Mouse (Mus musculus) lung, embryonic 15.5 days (tissue): ENCODE results near the gene Klc2. TPM values are rescaled to one million over a fixed set of nuclear protein-coding genes. Genes with fewer than 3 reads are reported as not detected.

Experiments
- ATAC-seq: fragments of 200-750 bp; cut with Nextera tagmentation; 2 replicates; pipeline ENCODE4 v1.8.0; 2017; ENCODE audit warnings: moderate number of reproducible peaks, borderline replicate concordance; ENCODE audit not compliant: low FRiP score, low TSS enrichment; ENCODE audit errors: extremely low read depth
- H3K27ac ChIP-seq: fragments of 300-500 bp; sonication (generic); 2 replicates; pipeline ENCODE4 v1.5.1; 2015; ENCODE audit warnings: moderate library complexity, mild to moderate bottlenecking, inconsistent platforms
- H3K27me3 ChIP-seq: fragments of 300-500 bp; sonication (generic); 2 replicates; pipeline ENCODE4 v1.6.1; 2015; ENCODE audit warnings: inconsistent platforms
- H3K36me3 ChIP-seq: fragments of 300-500 bp; sonication (generic); 2 replicates; pipeline ENCODE4 v1.6.1; 2015; ENCODE audit warnings: inconsistent platforms
- H3K4me1 ChIP-seq: fragments of 300-500 bp; sonication (generic); 2 replicates; pipeline ENCODE4 v1.6.1; 2015; ENCODE audit warnings: inconsistent platforms
- H3K4me2 ChIP-seq: fragments of 300-500 bp; sonication (generic); 2 replicates; pipeline ENCODE4 v1.6.1; 2015; ENCODE audit warnings: inconsistent platforms, mild to moderate bottlenecking, moderate library complexity
- H3K4me3 ChIP-seq: fragments of 300-500 bp; sonication (generic); 2 replicates; pipeline ENCODE4 v1.5.1; 2015; ENCODE audit warnings: mild to moderate bottlenecking, inconsistent platforms
- H3K9ac ChIP-seq: fragments of 300-500 bp; sonication (generic); 2 replicates; pipeline ENCODE4 v1.6.1; 2015; ENCODE audit warnings: inconsistent platforms
- H3K9me3 ChIP-seq: fragments of 300-500 bp; sonication (generic); 2 replicates; pipeline ENCODE4 v1.6.1; 2016; ENCODE audit warnings: inconsistent platforms
- WGBS: fragments of 180-500 bp; shearing (Covaris S2); methylation state at CpG from one replicate; pipeline ENCODE4 v1.1.7; 2015; 5-methylcytosine and 5-hydroxymethylcytosine counted together
- polyA plus RNA-seq: library from polyadenylated mRNA; unstranded; fragments of >200 nt; fragmentation: Nextera tagmentation; extraction: Ambion mirVana; gene quantifications from 2 replicates; pipeline ENCODE4 v1.2.1, GENCODE M21; 2015

Klc2 gene
- polyA plus RNA-seq, 1 experiment from 2014 or later, result 19.4 TPM

GRCm38 (mm10) chr19:5123241-5123640, 4.9 kb upstream of the Klc2 start:
- no peak overlapping the region for H3K4me2 ChIP-seq
- no peaks in the 10 kb centered on the region for H3K9me3 ChIP-seq
- no peak overlapping the region for H3K9ac ChIP-seq
- no peaks in the 10 kb centered on the region for H3K36me3 ChIP-seq
- no peaks in the 10 kb centered on the region for H3K27me3 ChIP-seq
- peaks cover 6% of the 10 kb centered on the region for H3K4me1 ChIP-seq
- WGBS, result 70% methylated on average over 3 of the region's 3 CpGs
- no peak overlapping the region for H3K27ac ChIP-seq
- ATAC-seq, result no peak
- no peak overlapping the region for H3K4me3 ChIP-seq

GRCm38 (mm10) chr19:5122492-5122891, 4.1 kb upstream of the Klc2 start:
- Histone ChIP-seq H3K9me3 (no peaks in the 10 kb centered on the region), H3K9ac (no peak overlapping the region), H3K27me3 (no peaks in the 10 kb centered on the region), H3K27ac (no peak overlapping the region), H3K4me3 (no peak overlapping the region), H3K4me2 (no peak overlapping the region), H3K36me3 (no peaks in the 10 kb centered on the region), H3K4me1 (peaks cover 6% of the 10 kb centered on the region)
- 66% methylated on average over 10 of the region's 10 CpGs for WGBS
- no peak for ATAC-seq

- Histone ChIP-seq H3K4me2 (peak overlapping the region; percentile 83), H3K9ac (peak overlapping the region; percentile 79), H3K4me1 (peaks cover 14% of the 10 kb centered on the region), H3K36me3 (no peaks in the 10 kb centered on the region; the same call in 1 of the 2 replicates), H3K9me3 (no peaks in the 10 kb centered on the region), H3K27ac (peak overlapping the region; percentile 92), H3K27me3 (no peaks in the 10 kb centered on the region), H3K4me3 (peak overlapping the region; percentile 88)
- under 1% methylated on average over 83 of the region's 83 CpGs for WGBS
- peak; percentile 90 for ATAC-seq
These were observed 621 bp downstream of the Klc2 start for GRCm38 (mm10) chr19:5117494-5118383.

- 92% methylated on average over 7 of the region's 7 CpGs for WGBS
- H3K36me3 ChIP-seq, result peaks cover 13% of the 10 kb centered on the region
- no peak for ATAC-seq
- no peak overlapping the region for H3K4me2 ChIP-seq
- no peak overlapping the region for H3K9ac ChIP-seq
- H3K27ac ChIP-seq, result no peak overlapping the region
- H3K4me3 ChIP-seq, result no peak overlapping the region
- no peaks in the 10 kb centered on the region for H3K9me3 ChIP-seq
- H3K4me1 ChIP-seq, result peaks cover 20% of the 10 kb centered on the region
- H3K27me3 ChIP-seq, result no peaks in the 10 kb centered on the region
These were observed 4.6 kb downstream of the Klc2 start for GRCm38 (mm10) chr19:5113783-5114182.

GRCm38 (mm10) chr19:5109659-5110453, 8.5 kb downstream of the Klc2 start:
- Histone ChIP-seq H3K4me2 (no peak overlapping the region), H3K27ac (peak overlapping the region; percentile 59), H3K9ac (0 out of 2 replicates have a peak overlapping the region, but pooled peaks have one; percentile 4)

GRCm38 (mm10) chr19:5108702-5109101, 9.7 kb downstream of the Klc2 start:
- Histone ChIP-seq H3K9me3 (no peaks in the 10 kb centered on the region), H3K27ac (peak overlapping the region; percentile 59), H3K4me2 (no peak overlapping the region), H3K27me3 (no peaks in the 10 kb centered on the region), H3K9ac (no peak overlapping the region), H3K4me1 (peaks cover 35% of the 10 kb centered on the region), H3K36me3 (peaks cover 27% of the 10 kb centered on the region), H3K4me3 (no peak overlapping the region)
- ATAC-seq, result no peak
- 45% methylated on average over 4 of the region's 4 CpGs for WGBS

More at GRCm38 (mm10) chr19:5109659-5110453, 8.5 kb downstream of the Klc2 start:
- Histone ChIP-seq H3K4me1 (peaks cover 32% of the 10 kb centered on the region), H3K9me3 (no peaks in the 10 kb centered on the region), H3K4me3 (no peak overlapping the region), H3K27me3 (no peaks in the 10 kb centered on the region), H3K36me3 (peaks cover 16% of the 10 kb centered on the region)
- WGBS, result 67% methylated on average over 19 of the region's 19 CpGs
- ATAC-seq, result no peak

- H3K4me3 ChIP-seq, result no peak overlapping the region
- ATAC-seq, result no peak
- H3K27me3 ChIP-seq, result no peaks in the 10 kb centered on the region
- no peaks in the 10 kb centered on the region for H3K9me3 ChIP-seq
- WGBS, result 29% methylated on average over 5 of the region's 5 CpGs
- H3K4me1 ChIP-seq, result peaks cover 35% of the 10 kb centered on the region
- H3K9ac ChIP-seq, result no peak overlapping the region
- no peak overlapping the region for H3K4me2 ChIP-seq
- peaks cover 32% of the 10 kb centered on the region for H3K36me3 ChIP-seq
- H3K27ac ChIP-seq, result peak overlapping the region; percentile 59
These were observed 10.1 kb downstream of the Klc2 start for GRCm38 (mm10) chr19:5108271-5108575.

GRCm38 (mm10) chr19:5107556-5108270, 10.6 kb downstream of the Klc2 start:
- WGBS, result 69% methylated on average over 18 of the region's 18 CpGs
- no peak overlapping the region for H3K4me2 ChIP-seq
- H3K27ac ChIP-seq, result peak overlapping the region; percentile 59; the same call in 1 of the 2 replicates
- peaks cover 37% of the 10 kb centered on the region for H3K36me3 ChIP-seq
- peak overlapping the region; percentile 37; the same call in 1 of the 2 replicates for H3K9ac ChIP-seq
- no peaks in the 10 kb centered on the region for H3K9me3 ChIP-seq
- peak overlapping the region; percentile 80; the same call in 1 of the 2 replicates for H3K4me3 ChIP-seq
- H3K27me3 ChIP-seq, result no peaks in the 10 kb centered on the region
- ATAC-seq, result no peak
- peaks cover 35% of the 10 kb centered on the region for H3K4me1 ChIP-seq

- under 1% methylated on average over 46 of the region's 46 CpGs for WGBS
- H3K4me3 ChIP-seq, result peak within 1 kb of the TSS; percentile 80
- H3K27me3 ChIP-seq, result no peaks in the 10 kb centered on the region
- peaks cover 35% of the 10 kb centered on the region for H3K4me1 ChIP-seq
- no peaks in the 10 kb centered on the region for H3K9me3 ChIP-seq
- H3K9ac ChIP-seq, result peak within 1 kb of the TSS; percentile 86
- H3K27ac ChIP-seq, result peak within 1 kb of the TSS; percentile 94
- peaks cover 46% of the 10 kb centered on the region for H3K36me3 ChIP-seq
- H3K4me2 ChIP-seq, result peak within 1 kb of the TSS; percentile 89
- ATAC-seq, result peak; percentile 94
These were observed 11.6 kb downstream of the Klc2 start, which contains the start of gene Rab1b for GRCm38 (mm10) chr19:5106731-5107191. Gene Rab1b (minus strand): TSS chr19:5107072.

- WGBS, result 5% methylated on average over 9 of the region's 9 CpGs
- Histone ChIP-seq H3K27me3 (no peaks in the 10 kb centered on the region), H3K9me3 (no peaks in the 10 kb centered on the region), H3K9ac (peak overlapping the region; percentile 86), H3K36me3 (peaks cover 46% of the 10 kb centered on the region), H3K27ac (peak overlapping the region; percentile 94), H3K4me3 (peak overlapping the region; percentile 80), H3K4me2 (peak overlapping the region; percentile 89), H3K4me1 (peaks cover 35% of the 10 kb centered on the region)
- no peak for ATAC-seq
These were observed 12.3 kb downstream of the Klc2 start for GRCm38 (mm10) chr19:5106074-5106473.
